Mouse (Mus musculus): ENCODE data around the gene Lhx5. TPM values are rescaled to one million over a fixed set of nuclear protein-coding genes. Genes with fewer than 3 reads are reported as not detected.

The Lhx5 gene
- polyA plus RNA-seq, 2 experiments, result 0.05 TPM; not detected in 1

DNA sequence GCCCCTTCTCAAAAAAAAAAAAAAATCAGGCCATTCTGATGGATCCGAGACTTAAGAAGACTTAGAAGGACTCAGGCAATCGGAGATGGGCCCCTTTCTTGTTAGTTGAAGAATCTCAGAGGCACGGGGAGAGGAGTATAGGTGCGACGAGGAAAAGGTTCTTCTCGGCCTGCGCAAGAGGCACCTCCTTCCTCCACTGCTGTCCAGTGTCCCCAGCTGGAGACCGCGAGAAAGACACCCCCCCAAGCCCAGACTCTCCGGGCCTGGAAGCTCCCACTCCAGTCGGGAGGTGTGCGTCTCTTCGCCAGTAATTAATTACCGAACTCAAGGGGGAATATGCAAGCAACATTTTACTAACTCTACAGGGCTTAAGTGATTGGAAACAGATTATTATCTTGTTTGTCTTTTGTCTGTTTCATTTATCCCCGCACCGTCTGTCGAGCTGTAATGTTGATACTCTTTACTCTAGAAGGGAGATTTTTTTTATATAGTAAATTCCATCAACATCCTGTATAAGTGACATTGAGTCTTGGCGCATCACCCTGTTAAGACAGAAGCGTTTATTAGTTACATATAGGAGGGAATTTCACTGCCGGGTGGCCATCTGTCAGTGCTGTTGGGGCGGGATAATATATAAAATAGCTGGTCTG, 3.2 kb upstream of the Lhx5 start:
- TF ChIP-seq POLR2A (IDR thresholded peaks at IDR 0.05; ENCODE audit: borderline replicate concordance, extremely low read depth, insufficient read depth, insufficient read length), result no peak
- no peak overlapping the region for H3K4me2 ChIP-seq (replicated peaks; ENCODE audit: low read depth, low read length, severe bottlenecking)
- peaks cover 92% of the 10 kb centered on the region for H3K27me3 ChIP-seq (ENCODE audit: control insufficient read depth, insufficient read depth, low read length)
- DNase-seq (ENCODE audit: low spot score) (no peak), ATAC-seq (ENCODE audit: low FRiP score, low read depth) (no peak)
- no peak overlapping the region for H3K27ac ChIP-seq (replicated peaks; ENCODE audit: low read depth, low read length)
- H3K36me3 ChIP-seq (ENCODE audit: control insufficient read depth, insufficient read depth, low read length), result no peaks in the 10 kb centered on the region
- H3K4me3 ChIP-seq (replicated peaks; ENCODE audit: low read length), result no peak overlapping the region
- H3K9ac ChIP-seq (ENCODE audit: low read depth, low read length, severe bottlenecking), result no peak overlapping the region
- no peaks in the 10 kb centered on the region for H3K4me1 ChIP-seq (ENCODE audit: control insufficient read depth, insufficient read depth, low read length)
- no peaks in the 10 kb centered on the region for H3K9me3 ChIP-seq (ENCODE audit: control insufficient read depth, low read length)
- 1% methylated on average over 21 of the region's 21 CpGs for WGBS

DNA sequence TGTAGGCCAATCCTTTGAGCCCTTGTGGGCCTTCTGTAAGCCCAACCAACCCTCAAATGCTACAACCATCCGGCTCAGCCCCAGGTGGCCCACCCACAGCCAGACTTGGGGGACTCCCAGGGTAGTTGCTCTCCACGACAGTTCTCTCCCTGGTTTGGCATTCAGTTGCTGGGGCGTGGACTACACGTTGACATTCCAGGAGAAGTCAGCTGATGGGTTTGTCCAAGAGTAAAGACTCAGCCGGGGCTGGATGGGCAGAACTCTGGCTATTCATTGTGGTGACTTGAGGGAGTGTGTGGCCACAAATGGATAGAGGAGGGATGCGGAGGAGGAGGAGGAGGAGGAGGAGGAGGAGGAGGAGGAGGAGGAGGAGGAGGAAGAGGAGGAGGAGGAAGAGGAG, 2.5 kb upstream of the Lhx5 start:
- Histone ChIP-seq H3K9me3 (ENCODE audit: control insufficient read depth, low read length) (no peaks in the 10 kb centered on the region), H3K4me1 (ENCODE audit: control insufficient read depth, insufficient read depth, low read length) (no peaks in the 10 kb centered on the region), H3K27me3 (ENCODE audit: control insufficient read depth, insufficient read depth, low read length) (peaks cover 92% of the 10 kb centered on the region), H3K4me3 (replicated peaks; ENCODE audit: low read length) (no peak overlapping the region), H3K9ac (ENCODE audit: low read depth, low read length, severe bottlenecking) (no peak overlapping the region), H3K27ac (replicated peaks; ENCODE audit: low read depth, low read length) (no peak overlapping the region), H3K36me3 (ENCODE audit: control insufficient read depth, insufficient read depth, low read length) (no peaks in the 10 kb centered on the region), H3K4me2 (replicated peaks; ENCODE audit: low read depth, low read length, severe bottlenecking) (no peak overlapping the region)
- TF ChIP-seq POLR2A (IDR thresholded peaks at IDR 0.05; ENCODE audit: borderline replicate concordance, extremely low read depth, insufficient read depth, insufficient read length), result no peak
- DNase-seq (ENCODE audit: low spot score) (no peak), ATAC-seq (ENCODE audit: low FRiP score, low read depth) (no peak)
- 2% methylated on average over 5 of the region's 6 CpGs for WGBS

DNA sequence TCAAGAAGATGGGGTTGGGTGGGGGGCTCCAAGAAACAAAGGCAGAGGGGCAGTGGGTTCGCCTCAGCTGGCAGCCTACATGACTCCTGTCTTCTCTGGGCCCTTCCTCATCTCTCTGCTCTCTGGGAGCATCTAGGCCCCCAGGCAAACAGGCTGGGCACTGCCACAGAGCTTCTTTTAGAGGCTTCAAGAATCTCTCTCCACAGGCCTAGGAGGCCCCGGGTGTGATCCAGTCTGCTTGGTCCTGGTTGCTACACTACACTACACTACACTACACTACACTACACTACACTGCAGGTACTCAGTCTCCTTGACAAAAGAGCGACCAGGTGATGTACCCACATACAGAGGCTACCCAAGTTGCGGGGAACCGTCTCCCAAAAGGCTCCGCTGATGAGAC, 1.8 kb upstream of the Lhx5 start:
- H3K4me2 ChIP-seq (replicated peaks; ENCODE audit: low read depth, low read length, severe bottlenecking), result no peak overlapping the region
- H3K9ac ChIP-seq (ENCODE audit: low read depth, low read length, severe bottlenecking), result no peak overlapping the region
- TF ChIP-seq POLR2A (IDR thresholded peaks at IDR 0.05; ENCODE audit: borderline replicate concordance, extremely low read depth, insufficient read depth, insufficient read length), result no peak
- DNase-seq (ENCODE audit: low spot score) (no peak), ATAC-seq (ENCODE audit: low FRiP score, low read depth) (no peak)
- no peaks in the 10 kb centered on the region for H3K4me1 ChIP-seq (ENCODE audit: control insufficient read depth, insufficient read depth, low read length)
- H3K27ac ChIP-seq (replicated peaks; ENCODE audit: low read depth, low read length), result no peak overlapping the region
- H3K9me3 ChIP-seq (ENCODE audit: control insufficient read depth, low read length), result no peaks in the 10 kb centered on the region
- no peak overlapping the region for H3K4me3 ChIP-seq (replicated peaks; ENCODE audit: low read length)
- H3K36me3 ChIP-seq (ENCODE audit: control insufficient read depth, insufficient read depth, low read length), result no peaks in the 10 kb centered on the region
- peaks cover 92% of the 10 kb centered on the region for H3K27me3 ChIP-seq (ENCODE audit: control insufficient read depth, insufficient read depth, low read length)
- 2% methylated on average over 6 of the region's 6 CpGs for WGBS

DNA sequence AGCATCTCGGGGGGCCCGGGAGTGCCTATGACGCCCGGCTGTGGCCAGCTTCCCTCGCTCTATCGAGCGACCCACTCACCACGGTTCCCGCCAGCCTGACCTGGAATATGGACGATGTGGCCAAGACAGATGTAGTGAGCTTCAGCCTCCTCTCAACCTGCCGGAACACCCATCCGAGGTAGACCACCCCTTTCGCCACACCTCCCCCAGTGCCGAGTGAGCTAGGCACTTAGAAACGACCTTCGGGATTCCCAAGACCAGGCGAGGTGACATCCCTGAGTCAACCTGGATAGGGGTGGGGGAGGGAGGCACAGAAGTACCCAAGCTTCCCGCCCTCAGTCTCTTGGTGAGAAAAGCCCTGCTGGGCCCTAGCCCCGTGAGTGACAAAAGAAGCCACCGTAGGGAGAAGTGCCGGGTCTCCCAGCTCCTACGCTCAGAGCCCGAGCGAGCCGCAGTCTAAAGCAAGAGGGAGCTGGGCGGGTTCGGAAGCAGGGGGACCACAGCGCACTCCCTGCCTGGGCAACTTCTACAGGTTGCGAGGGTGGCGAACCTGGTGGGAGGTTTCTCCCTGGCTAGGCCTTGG, 407 bp upstream of the Lhx5 start:
- no peaks in the 10 kb centered on the region for H3K36me3 ChIP-seq (ENCODE audit: control insufficient read depth, insufficient read depth, low read length)
- under 1% methylated on average over 30 of the region's 30 CpGs for WGBS
- H3K4me2 ChIP-seq (replicated peaks; ENCODE audit: low read depth, low read length, severe bottlenecking), result no peak overlapping the region
- TF ChIP-seq POLR2A (IDR thresholded peaks at IDR 0.05; ENCODE audit: borderline replicate concordance, extremely low read depth, insufficient read depth, insufficient read length), result no peak
- 0 out of 2 replicates have a peak overlapping the region, but pooled peaks have one; percentile 5 for H3K4me3 ChIP-seq (replicated peaks; ENCODE audit: low read length)
- no peak overlapping the region for H3K27ac ChIP-seq (replicated peaks; ENCODE audit: low read depth, low read length)
- H3K4me1 ChIP-seq (ENCODE audit: control insufficient read depth, insufficient read depth, low read length), result no peaks in the 10 kb centered on the region
- H3K27me3 ChIP-seq (ENCODE audit: control insufficient read depth, insufficient read depth, low read length), result peaks cover 95% of the 10 kb centered on the region
- H3K9me3 ChIP-seq (ENCODE audit: control insufficient read depth, low read length), result no peaks in the 10 kb centered on the region
- no peak overlapping the region for H3K9ac ChIP-seq (ENCODE audit: low read depth, low read length, severe bottlenecking)
- no peak for ATAC-seq (ENCODE audit: low FRiP score, low read depth)
- DNase-seq (ENCODE audit: low spot score), result no peak

DNA sequence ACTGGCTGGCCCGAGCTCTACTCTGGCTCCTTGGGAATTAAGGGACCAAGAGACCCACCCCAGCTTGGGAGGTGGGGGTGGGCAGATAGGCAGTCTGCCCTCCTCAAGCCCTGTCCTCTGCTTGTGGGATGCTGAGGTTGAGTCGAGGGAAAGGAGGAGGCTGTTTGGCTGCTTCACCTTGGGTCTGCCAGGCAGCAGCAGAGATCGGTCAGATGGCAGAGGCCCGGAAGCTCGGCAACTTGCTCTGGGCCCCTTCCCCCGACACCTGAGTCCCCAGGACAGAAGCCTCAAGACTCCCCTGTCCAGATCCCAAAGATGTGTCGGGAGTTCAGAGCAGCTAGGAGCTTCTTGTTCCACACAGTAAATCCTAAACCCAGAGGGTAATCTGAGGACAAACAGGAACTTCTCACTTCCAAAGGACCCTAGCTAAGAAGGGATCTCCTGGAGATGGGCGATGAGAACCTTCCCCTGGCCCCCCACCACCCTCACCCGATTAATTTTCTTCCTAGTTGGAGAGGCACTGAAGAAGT, 1.1 kb downstream of the Lhx5 start:
- no peak overlapping the region for H3K9ac ChIP-seq (ENCODE audit: low read depth, low read length, severe bottlenecking)
- H3K9me3 ChIP-seq (ENCODE audit: control insufficient read depth, low read length), result no peaks in the 10 kb centered on the region
- WGBS, result 1% methylated on average over 9 of the region's 9 CpGs
- H3K27me3 ChIP-seq (ENCODE audit: control insufficient read depth, insufficient read depth, low read length), result peaks cover 95% of the 10 kb centered on the region
- DNase-seq (ENCODE audit: low spot score) (no peak), ATAC-seq (ENCODE audit: low FRiP score, low read depth) (no peak)
- no peak overlapping the region; the same call in 1 of the 2 replicates for H3K4me3 ChIP-seq (replicated peaks; ENCODE audit: low read length)
- H3K36me3 ChIP-seq (ENCODE audit: control insufficient read depth, insufficient read depth, low read length), result no peaks in the 10 kb centered on the region
- no peak for TF ChIP-seq POLR2A (IDR thresholded peaks at IDR 0.05; ENCODE audit: borderline replicate concordance, extremely low read depth, insufficient read depth, insufficient read length)
- no peak overlapping the region for H3K27ac ChIP-seq (replicated peaks; ENCODE audit: low read depth, low read length)
- no peak overlapping the region for H3K4me2 ChIP-seq (replicated peaks; ENCODE audit: low read depth, low read length, severe bottlenecking)
- H3K4me1 ChIP-seq (ENCODE audit: control insufficient read depth, insufficient read depth, low read length), result no peaks in the 10 kb centered on the region
